Mouse (Mus musculus) cortical plate, adult 2 months (tissue): ENCODE measurements at regions not wholly inside any gene's neighbourhood (a gene's known extent, or its start where the extent isn't known, plus 50 kb on each side); places are given as distances from the start of the nearest gene placed in this dataset.

Experiments
- H3K27ac ChIP-seq: fragments of 200-500 bp; 2 replicates; pipeline ENCODE4 v1.5.1; 2012; ENCODE audit warnings: low read length, control low read depth, inconsistent platforms; ENCODE audit not compliant: insufficient read depth
- H3K4me1 ChIP-seq: fragments of 200-500 bp; 2 replicates; pipeline ENCODE4 v1.6.1; 2011; ENCODE audit warnings: low read length; ENCODE audit not compliant: control insufficient read depth, insufficient read depth
- H3K4me3 ChIP-seq: fragments of 200-500 bp; 2 replicates; pipeline ENCODE4 v1.5.1; 2011; ENCODE audit warnings: mild to moderate bottlenecking, low read length, control low read depth; ENCODE audit not compliant: insufficient read depth
- CTCF ChIP-seq: fragments of 200-500 bp; IDR thresholded peaks from 2 replicates; pipeline ENCODE4 v1.5.1; 2011; ENCODE audit warnings: mild to moderate bottlenecking, control low read depth, low read length; ENCODE audit not compliant: insufficient read depth; ENCODE audit errors: extremely low read depth
- POLR2A ChIP-seq: fragments of 200-500 bp; IDR thresholded peaks from 2 replicates; pipeline ENCODE4 v1.6.1; 2011; ENCODE audit warnings: mild to moderate bottlenecking, low read length, control low read depth; ENCODE audit not compliant: insufficient read depth; ENCODE audit errors: extremely low read depth

GRCm38 (mm10) chr4:10295012-10295530, 579.2 kb upstream of the 2610301B20Rik start:
- no peak overlapping the region for H3K27ac ChIP-seq
- no peak for TF ChIP-seq CTCF
- no peak for TF ChIP-seq POLR2A
- no peaks in the 10 kb centered on the region for H3K4me1 ChIP-seq
- no peak overlapping the region for H3K4me3 ChIP-seq

GRCm38 (mm10) chr4:10296220-10296619, 578.1 kb upstream of the 2610301B20Rik start:
- Histone ChIP-seq H3K4me3 (no peak overlapping the region), H3K4me1 (no peaks in the 10 kb centered on the region), H3K27ac (no peak overlapping the region)
- TF ChIP-seq CTCF = no peak
- TF ChIP-seq POLR2A = no peak

- H3K4me3 ChIP-seq = no peak overlapping the region
- no peak for TF ChIP-seq CTCF
- TF ChIP-seq POLR2A = no peak
- H3K4me1 ChIP-seq = no peaks in the 10 kb centered on the region
- no peak overlapping the region for H3K27ac ChIP-seq
Measured at GRCm38 (mm10) chr4:10311886-10312285, 562.4 kb upstream of the 2610301B20Rik start.

GRCm38 (mm10) chr4:10315144-10315543, 559.2 kb upstream of the 2610301B20Rik start:
- no peaks in the 10 kb centered on the region for H3K4me1 ChIP-seq
- no peak overlapping the region for H3K4me3 ChIP-seq
- no peak for TF ChIP-seq CTCF
- TF ChIP-seq POLR2A = no peak

GRCm38 (mm10) chr4:10315875-10316274, 558.4 kb upstream of the 2610301B20Rik start:
- Histone ChIP-seq H3K27ac (no peak overlapping the region), H3K4me1 (no peaks in the 10 kb centered on the region), H3K4me3 (no peak overlapping the region)
- TF ChIP-seq POLR2A (no peak), CTCF (no peak)

More at GRCm38 (mm10) chr4:10315144-10315543, 559.2 kb upstream of the 2610301B20Rik start:
- H3K27ac ChIP-seq = no peak overlapping the region

- TF ChIP-seq POLR2A (no peak), CTCF (no peak)
- Histone ChIP-seq H3K4me3 (no peak overlapping the region), H3K4me1 (no peaks in the 10 kb centered on the region), H3K27ac (no peak overlapping the region)
Measured at GRCm38 (mm10) chr4:10344147-10344546, 530.2 kb upstream of the 2610301B20Rik start.

- H3K4me3 ChIP-seq = no peak overlapping the region
- TF ChIP-seq POLR2A (no peak), CTCF (no peak)
- no peak overlapping the region for H3K27ac ChIP-seq
- no peaks in the 10 kb centered on the region for H3K4me1 ChIP-seq
Measured at GRCm38 (mm10) chr4:10351876-10352627, 522.2 kb upstream of the 2610301B20Rik start.

GRCm38 (mm10) chr4:10357572-10357971, 516.7 kb upstream of the 2610301B20Rik start:
- Histone ChIP-seq H3K4me1 (no peaks in the 10 kb centered on the region), H3K4me3 (no peak overlapping the region), H3K27ac (no peak overlapping the region)
- TF ChIP-seq CTCF (no peak), POLR2A (no peak)

- Histone ChIP-seq H3K27ac (no peak overlapping the region), H3K4me3 (no peak overlapping the region), H3K4me1 (no peaks in the 10 kb centered on the region)
- TF ChIP-seq CTCF (no peak), POLR2A (no peak)
Measured at GRCm38 (mm10) chr4:10389790-10390189, 484.5 kb upstream of the 2610301B20Rik start.

GRCm38 (mm10) chr4:10397249-10397648, 477.0 kb upstream of the 2610301B20Rik start:
- H3K4me1 ChIP-seq = no peaks in the 10 kb centered on the region
- TF ChIP-seq CTCF (no peak), POLR2A (no peak)
- H3K4me3 ChIP-seq = no peak overlapping the region
- H3K27ac ChIP-seq = no peak overlapping the region

GRCm38 (mm10) chr4:10398075-10398474, 476.2 kb upstream of the 2610301B20Rik start:
- TF ChIP-seq CTCF = no peak
- no peak for TF ChIP-seq POLR2A

More at GRCm38 (mm10) chr4:10398075-10398474, 476.2 kb upstream of the 2610301B20Rik start:
- H3K4me1 ChIP-seq = no peaks in the 10 kb centered on the region
- no peak overlapping the region for H3K27ac ChIP-seq
- H3K4me3 ChIP-seq = no peak overlapping the region
